Mouse (Mus musculus): ENCODE measurements around the gene Cdr2l. TPM values are rescaled to one million over a fixed set of nuclear protein-coding genes. Genes with fewer than 3 reads are reported as not detected.
A peak's percentile ranks its signal among the peaks of the same experiment; 100 is the strongest.

The Cdr2l gene
- total and polyA plus RNA-seq, 2 experiments from 2014 or later, result 18.8 to 70.8 TPM

- H3K4me2 ChIP-seq (ENCODE audit: low read depth, low read length), result no peak overlapping the region
- no peaks in the 10 kb centered on the region for H3K4me1 ChIP-seq (ENCODE audit: insufficient read depth, low read length)
- no peaks in the 10 kb centered on the region for H3K9me3 ChIP-seq (ENCODE audit: low read length)
- ATAC-seq (no peak), DNase-seq (ENCODE audit: low spot score) (no peak)
- WGBS, result 71% methylated on average over 6 of the region's 6 CpGs
- H3K4me3 ChIP-seq (ENCODE audit: low read length), result no peak overlapping the region
- H3K9ac ChIP-seq (replicated peaks; ENCODE audit: low read length), result no peak overlapping the region
- TF ChIP-seq CTCF (IDR thresholded peaks at IDR 0.05; ENCODE audit: low read depth), result no peak
- no peaks in the 10 kb centered on the region for H3K27me3 ChIP-seq (ENCODE audit: insufficient read depth, low read length)
- no peak overlapping the region for H3K27ac ChIP-seq
- H3K36me3 ChIP-seq (ENCODE audit: insufficient read depth, low read length), result no peaks in the 10 kb centered on the region
Measured at GRCm38 (mm10) chr11:115341866-115342265, 39.9 kb upstream of the Cdr2l start.

GRCm38 (mm10) chr11:115344967-115345366 lies 36.7 kb upstream of the Cdr2l start:
- Histone ChIP-seq H3K4me2 (ENCODE audit: low read depth, low read length) (no peak overlapping the region), H3K36me3 (ENCODE audit: insufficient read depth, low read length) (peaks cover 6% of the 10 kb centered on the region; the same call in 1 of the 2 replicates), H3K27me3 (ENCODE audit: insufficient read depth, low read length) (no peaks in the 10 kb centered on the region), H3K9me3 (ENCODE audit: low read length) (no peaks in the 10 kb centered on the region), H3K9ac (replicated peaks; ENCODE audit: low read length) (no peak overlapping the region), H3K4me1 (ENCODE audit: insufficient read depth, low read length) (no peaks in the 10 kb centered on the region), H3K27ac (no peak overlapping the region), H3K4me3 (ENCODE audit: low read length) (no peak overlapping the region)
- ATAC-seq (no peak), DNase-seq (ENCODE audit: low spot score) (no peak)
- TF ChIP-seq CTCF (IDR thresholded peaks at IDR 0.05; ENCODE audit: low read depth), result no peak
- 18% methylated on average over 12 of the region's 12 CpGs for WGBS

- no peak for ATAC-seq
- H3K9me3 ChIP-seq (ENCODE audit: low read length), result no peaks in the 10 kb centered on the region
- H3K4me1 ChIP-seq (ENCODE audit: insufficient read depth, low read length), result no peaks in the 10 kb centered on the region
- H3K27me3 ChIP-seq (ENCODE audit: insufficient read depth, low read length), result no peaks in the 10 kb centered on the region
- DNase-seq (ENCODE audit: low spot score), result no peak
- H3K36me3 ChIP-seq (ENCODE audit: insufficient read depth, low read length), result peaks cover 8% of the 10 kb centered on the region; the same call in 1 of the 2 replicates
- H3K27ac ChIP-seq, result no peak overlapping the region
- no peak overlapping the region for H3K4me3 ChIP-seq (ENCODE audit: low read length)
- WGBS, result 52% methylated on average over 7 of the region's 7 CpGs
- H3K9ac ChIP-seq (replicated peaks; ENCODE audit: low read length), result no peak overlapping the region
- H3K4me2 ChIP-seq (ENCODE audit: low read depth, low read length), result no peak overlapping the region
- no peak for TF ChIP-seq CTCF (IDR thresholded peaks at IDR 0.05; ENCODE audit: low read depth)
Measured at GRCm38 (mm10) chr11:115345515-115345914, 36.2 kb upstream of the Cdr2l start.

GRCm38 (mm10) chr11:115348681-115349248 lies 33.0 kb upstream of the Cdr2l start:
- no peak overlapping the region for H3K4me3 ChIP-seq (ENCODE audit: low read length)
- H3K36me3 ChIP-seq (ENCODE audit: insufficient read depth, low read length), result peaks cover 28% of the 10 kb centered on the region
- ATAC-seq, result no peak

GRCm38 (mm10) chr11:115349976-115350375 lies 31.7 kb upstream of the Cdr2l start:
- Histone ChIP-seq H3K4me1 (ENCODE audit: insufficient read depth, low read length) (no peaks in the 10 kb centered on the region), H3K9me3 (ENCODE audit: low read length) (no peaks in the 10 kb centered on the region), H3K27ac (no peak overlapping the region), H3K4me3 (ENCODE audit: low read length) (no peak overlapping the region), H3K27me3 (ENCODE audit: insufficient read depth, low read length) (no peaks in the 10 kb centered on the region), H3K36me3 (ENCODE audit: insufficient read depth, low read length) (peaks cover 28% of the 10 kb centered on the region), H3K4me2 (ENCODE audit: low read depth, low read length) (no peak overlapping the region), H3K9ac (replicated peaks; ENCODE audit: low read length) (no peak overlapping the region)
- ATAC-seq (no peak), DNase-seq (ENCODE audit: low spot score) (no peak)
- WGBS, result 72% methylated on average over 4 of the region's 4 CpGs
- TF ChIP-seq CTCF (IDR thresholded peaks at IDR 0.05; ENCODE audit: low read depth), result no peak

More at GRCm38 (mm10) chr11:115348681-115349248, 33.0 kb upstream of the Cdr2l start:
- Histone ChIP-seq H3K4me2 (ENCODE audit: low read depth, low read length) (no peak overlapping the region), H3K4me1 (ENCODE audit: insufficient read depth, low read length) (no peaks in the 10 kb centered on the region), H3K9me3 (ENCODE audit: low read length) (no peaks in the 10 kb centered on the region), H3K27me3 (ENCODE audit: insufficient read depth, low read length) (no peaks in the 10 kb centered on the region), H3K9ac (replicated peaks; ENCODE audit: low read length) (no peak overlapping the region), H3K27ac (no peak overlapping the region)
- 62% methylated on average over 17 of the region's 17 CpGs for WGBS
- no peak for TF ChIP-seq CTCF (IDR thresholded peaks at IDR 0.05; ENCODE audit: low read depth)
- DNase-seq (ENCODE audit: low spot score), result no peak

- TF ChIP-seq CTCF (IDR thresholded peaks at IDR 0.05; ENCODE audit: low read depth), result no peak
- Histone ChIP-seq H3K27me3 (ENCODE audit: insufficient read depth, low read length) (no peaks in the 10 kb centered on the region), H3K9me3 (ENCODE audit: low read length) (no peaks in the 10 kb centered on the region), H3K4me3 (ENCODE audit: low read length) (no peak overlapping the region), H3K4me1 (ENCODE audit: insufficient read depth, low read length) (no peaks in the 10 kb centered on the region), H3K27ac (no peak overlapping the region), H3K36me3 (ENCODE audit: insufficient read depth, low read length) (peaks cover 28% of the 10 kb centered on the region), H3K4me2 (ENCODE audit: low read depth, low read length) (no peak overlapping the region), H3K9ac (replicated peaks; ENCODE audit: low read length) (no peak overlapping the region)
- 96% methylated on average over 5 of the region's 5 CpGs for WGBS
- DNase-seq (ENCODE audit: low spot score) (no peak), ATAC-seq (no peak)
Measured at GRCm38 (mm10) chr11:115353375-115353774, 28.3 kb upstream of the Cdr2l start.

- Histone ChIP-seq H3K4me3 (ENCODE audit: low read length) (no peak overlapping the region), H3K9me3 (ENCODE audit: low read length) (no peaks in the 10 kb centered on the region), H3K9ac (replicated peaks; ENCODE audit: low read length) (no peak overlapping the region), H3K27me3 (ENCODE audit: insufficient read depth, low read length) (no peaks in the 10 kb centered on the region), H3K4me1 (ENCODE audit: insufficient read depth, low read length) (peaks cover 6% of the 10 kb centered on the region; the same call in 1 of the 2 replicates), H3K27ac (no peak overlapping the region), H3K4me2 (ENCODE audit: low read depth, low read length) (no peak overlapping the region), H3K36me3 (ENCODE audit: insufficient read depth, low read length) (peaks cover 24% of the 10 kb centered on the region)
- peak; percentile 50 for ATAC-seq
- DNase-seq (ENCODE audit: low spot score), result peak; percentile 90
- TF ChIP-seq CTCF (IDR thresholded peaks at IDR 0.05; ENCODE audit: low read depth), result peak; percentile 99
- 8% methylated on average over 8 of the region's 8 CpGs for WGBS
Measured at GRCm38 (mm10) chr11:115354183-115354582, 27.5 kb upstream of the Cdr2l start.
